Comparison of ENCODE assay signal across 8 mouse cellular contexts in genomic region chr16:90167646-90168045, GRCm38 (mm10). TPM values are rescaled to one million over a fixed set of nuclear protein-coding genes. Genes with fewer than 3 reads are reported as not detected.
A peak's percentile ranks its signal among the peaks of the same experiment; 100 is the strongest.
DNase-seq lines count a peak whose midpoint lies in the region; ATAC-seq and TF ChIP-seq lines count a peak whose summit lies in the region.

No protein-coding gene starts in this region.

- H3K4me2 ChIP-seq in kidney, postnatal 0 days (ENCODE audit: low read length) = no peak overlapping the region
- H3K4me2 ChIP-seq in liver, postnatal 0 days (ENCODE audit: low read depth, low read length) = no peak overlapping the region

- H3K36me3 ChIP-seq in kidney, postnatal 0 days (ENCODE audit: insufficient read depth, low read length) = no peaks in the 10 kb centered on the region
- no peaks in the 10 kb centered on the region for H3K36me3 ChIP-seq in liver, postnatal 0 days (replicated peaks; ENCODE audit: insufficient read depth, low read length)

- WGBS in kidney, postnatal 0 days = 32% methylated on average over 10 of the region's 10 CpGs
- WGBS in liver, postnatal 0 days (ENCODE audit: insufficient replicate concordance) = 26% methylated on average over 10 of the region's 10 CpGs

- no peaks in the 10 kb centered on the region for H3K4me1 ChIP-seq in kidney, postnatal 0 days (replicated peaks; ENCODE audit: insufficient read depth, low read length)
- H3K4me1 ChIP-seq in liver, postnatal 0 days (ENCODE audit: insufficient read depth) = no peaks in the 10 kb centered on the region

- POLR2A ChIA-PET in Patski (lab: Charles Lee) = no interaction called here

- in situ Hi-C loops in Patski (cut with MboI; ENCODE audit: low pct_unique_long_range_greater_than_20kb) = loop anchor here (5.0 to 10.0 kb wide), 2 partner anchors 223 to 320 kb away; no protein-coding TSS in a partner anchor

- H3K9ac ChIP-seq in kidney, postnatal 0 days (ENCODE audit: low read depth, low read length) = no peak overlapping the region
- H3K9ac ChIP-seq in liver, postnatal 0 days (replicated peaks) = no peak overlapping the region

- no peak overlapping the region for H3K4me3 ChIP-seq in kidney, postnatal 0 days (replicated peaks; ENCODE audit: low read depth, low read length)
- no peak overlapping the region for H3K4me3 ChIP-seq in liver, postnatal 0 days (ENCODE audit: low read depth, low read length)

- peak; percentile 87 for TF ChIP-seq CTCF in Patski (IDR thresholded peaks at IDR 0.05)
- TF ChIP-seq CTCF in kidney, postnatal 0 days (IDR thresholded peaks at IDR 0.05; ENCODE audit: low read depth) = peak; percentile 99
- peak; percentile 98 for TF ChIP-seq CTCF in liver, postnatal 0 days (IDR thresholded peaks at IDR 0.05; ENCODE audit: low read depth)

- ATAC-seq in Patski = no peak
- no peak for ATAC-seq in kidney, postnatal 0 days (replicated peaks; ENCODE audit: low FRiP score, low read depth)
- 0 out of 2 replicates have a peak, but pooled peaks have one; percentile 31 for ATAC-seq in liver, postnatal 0 days

- DNase-seq in CD8-positive naive resting alpha-beta T cell, adult 2 months (ENCODE audit: low read depth in 2 of 2, low spot score in 2 of 2) = peak; percentile 62 to 77
- no peak for DNase-seq in Patski (ENCODE audit: low read depth, low spot score)
- peak; percentile 76 for DNase-seq in cerebellum, adult 9-11 months
- peak; percentile 30 to 70 for DNase-seq in frontal cortex, postnatal 14 days (ENCODE audit: low spot score in 2 of 2)
- peak; percentile 82 for DNase-seq in kidney, postnatal 0 days (ENCODE audit: low spot score)
- peak; percentile 81 for DNase-seq in liver, postnatal 0 days
- peak; percentile 83 for DNase-seq in right cerebral cortex, postnatal 14 days
- DNase-seq in urinary bladder, postnatal 4 days (ENCODE audit: low spot score in 2 of 2) = peak; percentile 63 to 80

- no peaks in the 10 kb centered on the region for H3K9me3 ChIP-seq in kidney, postnatal 0 days (replicated peaks; ENCODE audit: low read length)
- H3K9me3 ChIP-seq in liver, postnatal 0 days (ENCODE audit: low read length) = no peaks in the 10 kb centered on the region

- H3K27ac ChIP-seq in kidney, postnatal 0 days = no peak overlapping the region
- H3K27ac ChIP-seq in liver, postnatal 0 days (ENCODE audit: low read depth) = no peak overlapping the region

- H3K27me3 ChIP-seq in Patski = no peaks in the 10 kb centered on the region
- H3K27me3 ChIP-seq in kidney, postnatal 0 days (ENCODE audit: insufficient read depth, low read length) = no peaks in the 10 kb centered on the region
- no peaks in the 10 kb centered on the region for H3K27me3 ChIP-seq in liver, postnatal 0 days (ENCODE audit: insufficient read depth, low read length)

- CTCF ChIA-PET in Patski (lab: Charles Lee) = interaction anchor here (0.7 to 3.7 kb wide), 17 partner anchors 9 to 394 kb away, joined by 3 to 23 read pairs (median 4); no protein-coding TSS in a partner anchor

- TF ChIP-seq EP300 in liver, postnatal 0 days (IDR thresholded peaks at IDR 0.05; ENCODE audit: low read depth) = no peak

RNA-seq across cellular contexts. Expression of gene Tiam1, which starts 24.1 kb away (rescaled TPM):
- polyA plus RNA-seq in Patski (2021) = 10.8 TPM
- 10.8 and 11.5 TPM in 2 replicates for polyA plus RNA-seq in kidney, postnatal 0 days (2015; fragmentation: Nextera tagmentation; extraction: Ambion mirVana)
- polyA plus RNA-seq in liver, postnatal 0 days (2015; fragmentation: Nextera tagmentation; extraction: Ambion mirVana) = 3.2 TPM in 2 replicates

RNA-seq across cellular contexts. Expression of gene Sod1, which starts 52.9 kb away (rescaled TPM):
- polyA plus RNA-seq in Patski (2021) = 720 TPM
- 1,212 and 1,309 TPM in 2 replicates for polyA plus RNA-seq in kidney, postnatal 0 days (2015; fragmentation: Nextera tagmentation; extraction: Ambion mirVana)
- 1,398 and 1,474 TPM in 2 replicates for polyA plus RNA-seq in liver, postnatal 0 days (2015; fragmentation: Nextera tagmentation; extraction: Ambion mirVana)
